Mouse (Mus musculus): ENCODE measurements around the gene Nkx2-2. TPM values are rescaled to one million over a fixed set of nuclear protein-coding genes. Genes with fewer than 3 reads are reported as not detected.

Gene Nkx2-2
- total RNA-seq (2014; fragmentation: Nextera tagmentation): not detected in 2 replicates
- not detected in 2 replicates for total RNA-seq (2017)

- ATAC-seq (replicated peaks; ENCODE audit: poor library complexity, severe bottlenecking): peak; percentile 23; the same call in 1 of the 2 replicates
Observed at GRCm38 (mm10) chr2:147193271-147194255, at the start of gene Nkx2-2. Gene Nkx2-2, minus strand, starts transcription at chr2:147194243.

DNA sequence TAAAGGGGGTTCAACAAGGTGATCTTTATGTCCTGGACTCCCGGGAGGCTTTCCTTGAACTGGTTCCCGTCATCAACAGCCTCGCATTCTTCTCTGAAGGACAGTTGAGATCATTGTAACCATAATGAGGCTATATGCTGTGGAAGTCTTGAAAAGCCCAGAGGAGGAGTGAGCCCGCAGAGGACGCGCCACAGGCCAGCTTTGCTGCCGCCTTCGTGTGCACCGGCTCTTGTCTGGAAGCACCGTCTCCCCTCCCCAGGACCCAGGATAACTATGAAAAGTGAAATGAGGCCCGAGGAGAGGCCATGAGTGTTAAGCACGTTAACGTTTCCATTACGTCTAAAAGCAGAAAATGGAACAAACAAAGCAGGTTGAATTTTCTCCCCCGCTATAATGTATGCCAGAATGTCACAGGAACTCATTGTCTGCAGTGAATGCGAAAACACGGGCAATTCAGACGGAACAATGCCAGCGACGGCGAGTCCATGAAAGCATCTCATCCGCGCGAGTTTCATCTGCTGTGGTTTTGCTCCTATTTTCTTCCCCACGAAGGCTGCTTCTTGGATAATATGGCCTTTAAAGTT, 41.8 kb upstream of the Nkx2-2 start:
- no peak for ATAC-seq (replicated peaks; ENCODE audit: poor library complexity, severe bottlenecking)

GRCm38 (mm10) chr2:147231175-147231574, 37.1 kb upstream of the Nkx2-2 start:
- ATAC-seq (replicated peaks; ENCODE audit: poor library complexity, severe bottlenecking): no peak

DNA sequence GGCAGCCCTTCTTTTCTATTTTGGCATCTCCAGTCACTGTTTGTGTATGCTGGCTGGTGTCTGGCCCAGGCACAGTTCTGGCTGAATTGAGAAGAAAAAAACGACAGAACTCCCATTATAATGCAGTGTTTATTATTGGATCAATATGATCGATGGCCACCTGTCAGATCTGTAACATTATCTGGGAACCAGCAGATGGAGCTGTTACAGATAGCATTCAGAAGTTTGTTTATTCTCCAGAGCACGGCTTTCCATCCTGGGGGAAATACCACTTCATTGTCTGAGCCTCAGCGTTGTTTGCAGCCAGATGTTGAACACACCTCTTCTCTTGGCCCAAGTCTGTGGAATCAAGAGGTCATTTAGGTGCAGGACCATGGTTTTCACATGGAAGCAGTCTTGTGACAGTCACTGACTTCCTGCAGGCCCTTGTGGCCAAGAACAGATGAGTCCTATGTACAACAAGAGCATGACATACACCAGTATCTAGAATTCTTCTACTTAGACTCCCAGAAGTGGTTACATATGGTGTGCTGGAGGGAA, 11.1 kb upstream of the Nkx2-2 start:
- no peak for ATAC-seq (replicated peaks; ENCODE audit: poor library complexity, severe bottlenecking)

DNA sequence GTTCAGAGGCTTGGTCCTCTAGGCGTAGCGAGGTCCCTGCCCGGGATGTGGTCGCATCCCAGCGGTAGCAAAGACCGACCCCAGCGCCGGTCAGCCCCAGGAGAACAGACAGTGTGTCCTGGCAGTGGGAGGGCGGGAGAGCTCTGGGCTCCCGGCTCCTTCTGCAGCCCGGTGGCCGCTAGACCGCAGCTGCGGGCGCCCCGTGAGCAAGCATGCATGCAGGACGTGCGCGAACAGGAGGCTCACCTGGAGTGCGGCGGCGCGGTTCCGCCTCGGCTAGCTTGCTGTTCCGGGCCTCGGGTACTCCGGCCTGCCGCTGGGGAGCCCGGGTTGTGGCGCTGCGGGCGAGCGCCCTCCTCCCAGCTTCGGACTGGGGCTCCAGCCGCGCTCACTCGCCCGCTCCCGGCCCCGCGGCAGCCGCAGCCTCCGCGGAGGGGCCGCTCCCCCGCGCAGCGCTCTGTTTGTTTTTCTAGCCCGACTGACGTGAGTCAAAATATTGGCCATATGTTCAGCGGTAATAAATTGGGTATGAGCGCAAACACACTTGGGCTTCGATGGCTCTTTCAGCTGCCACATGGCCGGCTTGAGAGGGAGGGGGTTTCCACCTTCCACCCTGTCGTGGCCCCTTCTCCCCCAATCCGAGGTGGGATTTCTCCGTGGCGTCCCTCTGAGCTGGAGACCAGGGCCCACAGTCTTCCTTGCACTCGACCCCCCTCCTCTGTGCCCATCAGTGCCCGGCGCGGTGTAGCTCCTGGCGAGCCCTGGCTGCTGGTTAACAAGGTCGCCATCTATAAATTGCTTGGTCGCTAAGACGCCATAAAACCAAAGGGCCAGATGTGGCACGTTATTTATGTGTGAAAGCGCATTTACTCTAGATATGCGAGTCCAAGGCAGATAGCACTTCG, 920 bp upstream of the Nkx2-2 start:
- ATAC-seq (replicated peaks; ENCODE audit: poor library complexity, severe bottlenecking): peak; percentile 22

DNA sequence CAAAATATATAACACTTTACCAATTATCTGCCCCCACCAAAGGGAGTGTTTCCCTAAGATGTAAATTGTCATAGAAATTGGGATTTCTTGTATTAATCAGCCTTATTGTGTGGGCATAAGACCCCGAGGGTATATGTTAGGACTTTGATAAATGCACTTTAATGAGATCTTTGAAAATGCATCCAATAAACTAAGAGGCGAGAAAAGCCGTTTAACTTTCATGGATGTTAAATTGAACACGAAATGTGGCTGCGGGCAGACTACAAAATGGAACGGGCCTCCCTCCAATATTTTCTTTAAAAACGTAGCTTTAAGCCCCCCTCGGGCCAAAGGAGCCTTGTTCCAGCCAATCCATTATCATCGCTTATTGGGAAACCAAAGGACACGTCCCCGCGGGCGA, 1.3 kb downstream of the Nkx2-2 start:
- ATAC-seq (replicated peaks; ENCODE audit: poor library complexity, severe bottlenecking): no peak

DNA sequence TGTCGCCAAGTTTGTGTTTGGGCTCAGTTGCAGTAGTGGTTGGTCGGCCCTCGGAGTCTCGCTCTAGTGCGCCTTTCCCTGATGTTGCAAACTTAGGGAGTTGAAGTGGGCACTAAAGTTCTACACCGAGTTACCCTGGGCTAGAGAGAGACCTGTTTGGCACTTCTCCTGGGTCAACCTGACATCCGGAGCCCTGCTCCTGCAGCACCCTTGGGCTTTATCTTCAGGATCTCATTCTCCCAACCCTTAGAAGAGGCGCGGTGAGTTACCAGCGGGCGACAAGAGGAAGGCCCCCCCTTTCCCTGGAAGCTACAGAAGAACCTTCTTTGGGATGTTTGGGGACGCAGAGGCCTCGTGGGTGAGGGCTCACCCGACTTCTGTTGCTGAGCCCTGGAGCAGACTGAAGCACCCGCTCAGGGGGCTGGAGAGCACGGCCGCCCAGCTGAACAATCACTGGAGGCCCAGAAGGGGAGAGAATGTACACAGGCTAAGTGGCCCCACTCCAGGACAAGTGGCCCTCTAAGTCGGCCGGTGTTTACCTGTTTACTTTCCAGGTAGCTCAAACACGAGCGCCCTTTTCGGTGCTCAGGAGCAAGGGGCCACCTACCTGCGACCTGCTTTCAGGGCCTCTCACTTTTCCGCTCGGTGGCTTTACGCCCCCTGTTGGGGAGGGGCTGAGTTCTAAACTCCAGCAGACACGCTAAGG, 3.6 kb downstream of the Nkx2-2 start:
- no peak for ATAC-seq (replicated peaks; ENCODE audit: poor library complexity, severe bottlenecking)

DNA sequence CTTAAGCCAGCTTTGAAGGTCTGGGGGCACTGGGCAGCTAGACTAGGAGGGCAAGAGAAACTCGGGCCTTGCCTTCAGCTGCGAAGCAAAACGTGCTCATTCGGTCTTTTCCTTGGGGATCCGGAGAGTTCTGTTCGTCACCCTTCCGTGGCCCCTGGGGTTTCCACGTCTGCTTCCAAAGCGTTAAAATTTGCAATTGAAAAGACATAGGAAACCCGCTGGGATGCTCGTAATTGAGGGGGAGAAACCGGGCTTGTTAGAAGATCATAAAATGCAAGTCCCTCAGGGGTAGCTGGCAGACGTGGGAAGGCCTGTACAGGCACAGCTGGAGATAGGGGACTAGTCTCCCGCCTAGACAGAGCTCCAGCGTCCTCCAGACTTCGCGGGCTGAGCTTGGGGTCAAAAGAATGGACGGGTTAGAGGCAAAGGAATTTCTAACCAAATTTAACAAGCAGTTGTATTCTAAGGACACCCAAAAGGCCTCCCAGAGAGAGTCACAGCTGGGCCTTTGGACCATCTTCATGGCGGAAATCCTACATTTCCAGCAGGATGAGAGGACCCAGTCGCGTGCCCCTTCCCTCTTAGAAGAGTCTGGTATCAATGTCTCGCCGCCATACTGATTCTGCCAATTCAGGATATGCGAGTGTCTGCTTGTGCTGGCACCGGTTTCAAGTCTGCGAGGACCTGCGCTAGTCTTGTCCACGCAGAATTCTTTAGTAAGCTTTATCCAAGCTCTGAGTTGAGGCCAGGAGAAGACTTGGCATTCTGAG, 4.3 kb downstream of the Nkx2-2 start:
- ATAC-seq (replicated peaks; ENCODE audit: poor library complexity, severe bottlenecking): no peak

DNA sequence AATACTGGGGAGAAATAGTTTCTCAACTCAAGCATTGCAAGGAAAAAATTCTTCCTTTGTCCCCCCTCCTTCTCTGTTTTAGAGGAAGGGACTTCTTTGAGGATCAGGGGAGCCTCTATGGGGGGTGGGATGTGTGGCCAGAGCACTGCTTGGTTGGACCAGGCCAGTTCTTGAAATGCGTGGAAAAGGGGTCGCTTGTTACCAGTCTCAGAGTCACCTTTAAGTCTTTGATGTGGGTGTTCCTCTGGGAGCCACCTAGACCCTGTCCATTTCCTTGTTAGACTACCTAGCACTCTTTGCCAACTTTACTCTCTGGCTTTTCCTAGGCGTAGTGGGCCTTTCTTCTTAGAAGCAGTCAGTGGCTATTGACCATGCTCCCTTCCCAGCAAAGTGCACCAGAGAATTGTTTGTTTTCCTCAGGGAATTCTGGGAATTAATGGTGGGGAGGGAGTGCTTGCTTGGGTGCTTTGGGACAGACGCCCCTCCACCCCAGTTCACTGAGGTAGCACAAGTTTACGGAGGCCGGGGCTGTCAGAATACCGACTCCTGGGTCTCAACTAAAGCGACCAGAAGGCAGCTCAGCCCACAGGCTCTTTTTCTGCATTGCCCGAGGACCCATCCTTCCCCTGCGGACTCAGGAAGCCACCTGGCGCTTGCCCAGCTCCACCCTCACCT, 5.0 kb downstream of the Nkx2-2 start:
- no peak for ATAC-seq (replicated peaks; ENCODE audit: poor library complexity, severe bottlenecking)

DNA sequence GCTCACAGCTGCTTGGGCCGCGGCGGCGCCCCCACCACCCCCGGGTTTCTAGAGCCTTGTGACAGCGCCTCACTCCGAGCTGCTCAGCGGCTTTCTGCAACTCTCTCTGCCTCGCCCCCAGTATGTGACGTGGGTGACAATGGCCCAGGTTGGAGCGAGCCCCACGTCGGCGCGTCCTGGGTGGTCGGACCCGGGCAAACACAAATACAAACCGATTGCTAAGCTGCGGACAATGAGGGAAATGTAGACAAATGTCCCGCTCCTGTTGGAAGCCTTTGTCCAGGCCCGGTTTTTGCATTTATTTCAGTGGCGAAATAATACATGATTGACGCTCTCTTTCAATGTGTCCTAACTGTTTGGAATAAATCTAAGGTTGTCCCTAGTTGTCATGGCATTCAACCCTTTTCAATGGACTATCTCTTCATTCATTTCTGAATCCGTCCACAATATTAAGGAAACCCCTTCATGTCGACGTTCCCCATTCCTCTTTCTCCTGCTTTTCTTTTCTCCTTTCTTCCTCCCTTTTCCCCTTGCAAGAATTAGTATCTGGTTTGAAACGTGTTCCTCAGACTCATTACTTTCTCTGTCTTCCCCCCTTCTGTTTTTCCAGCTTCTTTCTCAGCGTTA, 5.9 kb downstream of the Nkx2-2 start:
- no peak for ATAC-seq (replicated peaks; ENCODE audit: poor library complexity, severe bottlenecking)

DNA sequence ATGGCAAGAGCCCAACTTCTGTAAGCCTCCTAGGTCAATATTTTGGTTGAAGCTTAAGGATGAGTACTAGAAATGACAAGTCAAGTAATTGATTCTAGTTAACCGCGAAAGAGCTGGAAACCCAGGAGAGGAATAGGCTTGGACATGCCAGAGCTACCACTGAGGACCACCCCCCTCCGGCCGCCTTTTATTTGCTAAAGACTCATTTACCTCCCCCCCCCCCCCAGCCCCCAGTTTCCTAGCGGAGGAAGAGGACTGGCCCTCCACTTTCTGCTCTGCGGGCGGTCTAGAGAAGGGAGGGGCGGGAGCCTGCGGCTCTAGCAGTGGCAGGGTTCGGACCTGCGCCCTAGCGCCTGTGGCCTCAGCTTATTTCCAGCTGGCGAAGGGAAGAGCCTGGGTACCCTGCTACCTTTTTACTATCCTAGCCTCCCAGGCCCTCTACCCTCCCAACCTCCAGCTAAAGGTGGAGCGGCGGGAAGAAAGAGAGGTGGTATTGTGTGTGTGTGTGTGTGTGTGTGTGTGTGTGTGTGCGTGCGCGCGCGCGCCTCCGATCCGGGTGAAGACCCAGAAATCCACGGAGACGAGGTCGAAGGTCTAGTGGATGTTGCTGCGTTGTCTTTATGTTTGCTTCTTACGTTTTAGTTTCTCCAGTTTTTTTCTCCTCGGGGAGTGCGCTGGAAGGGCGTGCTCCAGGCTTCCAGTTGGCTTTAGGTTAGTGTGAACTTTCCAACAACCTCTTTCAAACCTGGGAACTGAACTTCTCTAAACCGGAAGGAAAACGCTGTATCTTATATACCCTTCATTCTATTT, 6.8 kb downstream of the Nkx2-2 start:
- no peak for ATAC-seq (replicated peaks; ENCODE audit: poor library complexity, severe bottlenecking)

- ATAC-seq (replicated peaks; ENCODE audit: poor library complexity, severe bottlenecking): no peak
Observed at GRCm38 (mm10) chr2:147186261-147186681, 7.8 kb downstream of the Nkx2-2 start.

DNA sequence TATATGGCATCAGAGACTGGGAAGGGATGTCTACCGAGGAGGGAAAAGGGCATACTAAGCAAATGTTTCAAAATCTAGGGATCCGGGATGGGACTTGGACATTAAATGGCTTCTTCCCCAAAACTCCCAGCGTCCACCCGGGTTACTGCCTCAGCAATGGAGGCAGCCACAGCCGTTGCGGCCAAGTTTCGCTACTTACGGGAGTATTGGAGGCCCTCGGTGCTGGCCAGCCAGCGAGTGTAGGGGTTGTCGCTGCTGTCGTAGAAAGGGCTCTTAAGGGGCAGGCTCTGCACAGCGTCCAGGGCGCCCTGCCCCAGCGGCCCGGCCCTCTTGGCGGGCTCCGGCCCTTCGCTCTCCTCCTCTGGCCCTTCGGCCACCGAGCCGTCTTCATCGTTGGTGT, 8.5 kb downstream of the Nkx2-2 start:
- peak; percentile 20; the same call in 1 of the 2 replicates for ATAC-seq (replicated peaks; ENCODE audit: poor library complexity, severe bottlenecking)

GRCm38 (mm10) chr2:147184071-147184990, 9.7 kb downstream of the Nkx2-2 start:
- peak; percentile 57 for ATAC-seq (replicated peaks; ENCODE audit: poor library complexity, severe bottlenecking)

DNA sequence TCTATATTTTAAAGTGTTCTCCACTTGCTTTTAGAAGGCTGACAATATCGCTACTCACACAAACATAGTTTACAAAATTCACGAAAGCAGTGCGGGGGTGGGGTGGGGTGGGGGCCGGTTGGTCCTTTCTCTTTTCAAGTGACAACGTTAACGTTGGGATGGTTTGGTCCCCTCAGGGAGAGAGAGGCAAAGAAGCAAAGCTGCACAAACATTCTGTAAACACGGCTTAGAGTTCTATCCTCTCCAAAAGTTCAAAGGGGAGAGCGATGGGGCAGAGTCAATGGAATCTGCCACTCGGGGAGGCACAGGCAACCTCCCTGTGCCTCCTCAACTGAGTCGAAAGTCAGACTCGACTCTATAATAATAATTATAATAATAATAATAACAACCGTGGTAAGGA, 10.5 kb downstream of the Nkx2-2 start:
- no peak for ATAC-seq (replicated peaks; ENCODE audit: poor library complexity, severe bottlenecking)

DNA sequence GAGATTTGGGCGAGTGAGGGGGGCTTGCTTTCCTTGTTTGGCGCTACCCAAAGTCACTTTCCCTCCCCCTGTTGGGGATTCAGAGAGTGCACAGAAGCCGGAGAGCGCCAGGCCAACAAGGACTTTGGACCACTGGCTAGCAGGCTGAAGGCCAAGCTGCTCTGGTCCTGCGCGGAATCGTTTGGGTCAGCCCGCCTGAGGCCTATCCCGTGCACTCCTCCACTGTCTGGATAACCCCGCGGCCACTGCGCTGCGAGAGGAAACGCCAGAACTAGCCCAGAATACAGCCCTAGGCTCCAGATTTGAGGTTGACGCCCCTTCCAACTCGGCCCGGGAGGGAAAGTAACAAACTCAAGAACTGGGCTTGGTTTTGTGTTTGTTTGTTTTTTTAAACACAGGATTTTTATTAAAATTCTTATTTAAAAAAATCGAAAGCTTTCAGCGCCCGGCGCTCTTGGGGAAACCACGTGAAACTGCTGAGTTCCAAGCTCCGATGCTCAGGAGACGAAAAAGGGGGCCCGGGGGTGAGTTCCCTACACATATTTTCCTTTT, 11.3 kb downstream of the Nkx2-2 start:
- no peak for ATAC-seq (replicated peaks; ENCODE audit: poor library complexity, severe bottlenecking)
